Mouse (Mus musculus) lung, adult 2 months (tissue): ENCODE measurements at regions not wholly inside any gene's neighbourhood (a gene's known extent, or its start where the extent isn't known, plus 50 kb on each side); places are given as distances from the start of the nearest gene placed in this dataset.

Source experiments
- CTCF ChIP-seq: fragments of 200-500 bp; IDR thresholded peaks from 2 replicates; pipeline ENCODE4 v1.5.1; 2011; ENCODE audit warnings: mild to moderate bottlenecking, low read length, control low read depth; ENCODE audit not compliant: insufficient read depth
- POLR2A ChIP-seq: fragments of 200-500 bp; IDR thresholded peaks from 2 replicates; pipeline ENCODE4 v1.6.1; 2011; ENCODE audit warnings: low read depth, mild to moderate bottlenecking, control low read depth, low read length, borderline replicate concordance; ENCODE audit errors: extremely low read depth

DNA sequence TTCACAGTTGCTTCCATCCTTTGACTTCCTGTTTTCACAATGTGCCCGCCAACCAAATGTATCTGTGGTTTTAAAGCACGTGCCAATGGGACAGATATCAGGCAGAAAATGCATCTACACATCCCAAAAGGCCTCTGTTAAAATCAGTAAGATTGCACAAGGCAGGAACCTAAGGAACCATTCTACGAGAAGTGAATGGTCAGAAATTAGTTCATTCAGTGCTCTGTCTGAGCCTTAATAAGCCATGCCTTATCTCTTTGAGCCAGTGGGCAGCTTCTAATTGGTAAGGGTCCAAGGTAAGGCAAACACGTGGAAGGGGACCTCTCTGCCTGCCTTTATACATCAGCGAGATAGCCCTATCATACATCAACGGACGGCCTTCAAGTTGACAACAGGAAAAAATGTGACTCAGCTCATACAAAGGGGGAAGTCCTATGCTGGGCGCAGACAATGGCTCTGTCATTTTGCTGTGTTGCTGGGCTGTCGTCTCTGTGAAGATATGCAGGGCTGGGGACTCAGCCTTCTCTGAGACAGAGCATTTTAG lies 78.3 kb upstream of the Tet2 start:
- TF ChIP-seq CTCF (no peak), POLR2A (no peak)
